Mouse (Mus musculus): ENCODE measurements around the gene Dpagt1.
A peak's percentile ranks its signal among the peaks of the same experiment; 100 is the strongest.
"Not testable (repeated sequence)": the region's sequence is repeated elsewhere in the genome, so short reads cannot be mapped to it uniquely, and the experiment has no call there.

The Dpagt1 gene

DNA sequence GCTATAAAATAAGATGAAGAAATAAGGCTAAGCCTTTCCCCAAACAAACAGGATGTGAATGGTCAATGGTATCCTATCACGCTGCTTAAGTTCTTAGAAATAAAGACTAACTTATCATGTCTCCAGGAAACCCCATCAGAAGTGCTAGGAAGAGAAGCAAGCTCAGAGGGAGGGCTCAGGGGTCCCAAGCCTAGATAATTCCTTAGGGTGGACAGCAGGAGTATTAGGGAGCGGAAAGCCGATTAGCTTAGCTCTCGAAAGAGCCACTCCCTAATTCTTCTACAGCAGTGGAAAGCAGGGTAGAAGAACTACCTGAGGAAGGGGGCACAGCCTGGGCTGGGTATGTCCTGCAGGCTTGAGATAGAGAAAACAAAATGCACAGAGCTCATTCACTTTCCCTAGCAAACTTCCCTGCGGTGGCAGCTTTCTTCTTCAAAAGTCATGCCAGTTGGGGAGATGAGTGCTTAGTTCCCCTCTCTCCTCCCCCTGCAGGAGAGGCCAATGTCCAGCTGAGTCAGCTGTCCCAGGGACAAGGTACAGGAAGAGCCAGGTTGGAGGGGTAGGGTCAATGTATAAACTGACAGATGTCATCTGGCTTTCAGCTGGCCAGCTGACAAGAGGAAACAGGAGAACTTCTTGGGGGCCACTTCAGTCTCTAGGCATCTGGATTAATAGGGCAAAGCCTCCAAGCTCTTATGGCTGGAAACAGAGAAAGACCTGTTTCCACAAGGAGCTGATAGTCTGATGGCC is 7.6 kb upstream of the Dpagt1 start:
- DNase-seq (ENCODE audit: low read depth) = no peak

DNA sequence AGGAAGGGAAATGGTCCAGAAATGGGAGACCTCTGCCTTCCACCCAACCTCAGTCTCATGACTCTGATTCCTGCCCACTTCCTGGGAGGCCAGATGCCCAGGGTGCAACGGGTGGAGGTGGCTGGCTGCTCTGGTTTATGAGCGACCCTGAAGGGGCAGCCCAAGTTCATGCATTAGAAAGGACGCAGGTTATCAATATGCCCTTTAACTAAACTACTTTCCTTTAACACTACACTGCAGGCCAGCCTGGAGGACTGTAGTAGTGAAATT is 7.1 kb upstream of the Dpagt1 start:
- DNase-seq (ENCODE audit: low read depth) = no peak

DNA sequence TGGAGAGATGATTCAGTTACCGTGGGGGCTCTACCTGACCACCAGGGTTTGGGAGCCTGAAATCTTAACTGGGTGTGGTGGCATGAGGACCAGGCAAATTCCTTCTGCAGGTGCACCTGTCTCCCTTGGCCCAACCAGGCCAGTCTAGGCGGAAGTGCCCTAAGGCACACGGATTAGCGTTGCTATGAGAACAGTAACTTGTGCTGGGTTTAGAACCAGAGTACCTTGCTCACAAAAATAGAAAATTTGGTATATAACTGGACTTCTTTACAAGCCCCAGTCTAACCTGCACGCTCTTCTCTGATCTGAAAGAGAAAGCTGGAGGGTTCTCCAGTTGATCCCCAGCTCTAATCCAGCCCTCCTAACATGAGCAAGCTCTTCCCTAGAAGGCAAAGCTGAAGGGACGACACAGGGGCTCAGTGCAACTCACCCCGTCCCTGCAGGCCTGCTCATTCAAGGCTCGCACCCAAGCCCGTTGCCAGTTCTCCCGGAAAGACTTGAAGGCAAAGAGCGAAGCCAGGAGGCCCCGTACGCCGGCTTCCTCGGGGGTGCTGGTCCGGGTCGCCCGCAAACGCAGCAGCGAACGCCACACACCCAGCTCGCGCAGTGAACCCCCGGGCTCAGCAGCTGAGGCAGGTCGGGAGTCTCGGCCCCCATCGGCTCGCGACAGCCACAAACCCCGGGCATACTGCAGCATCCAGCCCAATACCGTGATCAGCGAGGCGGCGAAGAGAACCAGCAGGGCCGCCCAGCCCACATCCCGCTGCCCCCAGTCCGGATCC is 6.5 kb upstream of the Dpagt1 start:
- no peak for DNase-seq (ENCODE audit: low read depth)

DNA sequence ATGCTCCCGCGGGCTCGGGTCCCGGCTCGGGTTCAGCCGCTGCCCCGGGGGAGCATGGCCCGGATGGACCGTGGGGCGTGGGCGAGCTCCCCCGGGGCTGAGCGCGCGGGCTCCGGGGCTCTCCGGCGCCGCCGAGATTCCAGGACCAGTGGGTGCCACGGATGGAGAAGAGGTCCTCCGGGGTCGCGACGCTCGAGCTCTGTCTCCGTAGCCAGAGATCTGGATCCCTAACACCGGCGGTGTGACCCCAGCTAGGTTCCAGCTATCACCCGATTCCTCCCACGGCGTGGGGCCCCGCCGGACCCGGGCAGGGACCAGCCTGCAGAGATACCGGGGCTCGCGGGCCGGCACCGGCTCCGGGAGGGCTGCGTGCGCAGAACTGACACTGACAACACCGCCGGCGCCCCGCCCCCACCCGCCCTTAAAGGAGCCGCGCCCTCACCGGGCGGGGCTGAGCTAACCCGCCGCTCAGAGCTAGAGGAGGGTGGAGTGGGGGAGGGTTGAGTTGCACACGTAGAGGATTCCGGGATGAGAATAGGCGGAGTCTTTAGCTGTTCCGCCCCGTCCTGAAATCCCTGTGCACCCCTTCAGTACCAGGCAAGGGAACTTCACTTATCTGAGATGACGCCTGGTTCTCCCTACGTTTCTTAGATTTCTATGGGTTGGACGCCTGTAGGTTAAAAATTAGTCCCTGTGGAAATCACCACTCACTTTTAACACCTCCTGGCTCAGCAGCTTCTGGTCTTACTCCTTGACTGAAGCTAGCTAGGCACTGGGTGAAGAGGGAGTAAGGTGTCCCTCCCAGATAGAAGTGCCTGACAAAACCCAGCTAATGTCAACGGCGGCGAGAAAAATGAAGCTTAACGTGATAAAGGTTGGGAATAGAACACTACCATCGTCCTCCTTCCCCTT is 5.7 kb upstream of the Dpagt1 start, which contains the start of gene C2cd2l:
TSS of gene C2cd2l (minus strand) at position 399 of the 912 bp plus-strand sequence.
- peak; percentile 82 for DNase-seq (ENCODE audit: low read depth)

DNA sequence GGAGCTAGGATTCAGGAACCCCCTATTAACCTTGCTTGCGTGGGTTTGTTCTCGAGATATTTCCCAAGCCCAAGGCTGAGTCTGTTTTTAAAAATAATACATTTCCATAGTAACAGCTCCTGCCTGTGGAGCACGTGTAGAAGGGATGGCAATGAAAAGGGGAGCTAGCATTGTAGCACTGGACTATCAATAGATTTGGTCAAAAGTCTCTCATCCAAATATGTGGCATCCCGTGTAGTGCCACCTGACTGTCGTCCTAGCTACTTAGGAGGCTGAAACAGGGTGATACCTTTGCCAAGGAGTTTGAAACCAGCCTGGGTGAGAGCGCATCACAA is 5.1 kb upstream of the Dpagt1 start:
- no peak for DNase-seq (ENCODE audit: low read depth)

DNA sequence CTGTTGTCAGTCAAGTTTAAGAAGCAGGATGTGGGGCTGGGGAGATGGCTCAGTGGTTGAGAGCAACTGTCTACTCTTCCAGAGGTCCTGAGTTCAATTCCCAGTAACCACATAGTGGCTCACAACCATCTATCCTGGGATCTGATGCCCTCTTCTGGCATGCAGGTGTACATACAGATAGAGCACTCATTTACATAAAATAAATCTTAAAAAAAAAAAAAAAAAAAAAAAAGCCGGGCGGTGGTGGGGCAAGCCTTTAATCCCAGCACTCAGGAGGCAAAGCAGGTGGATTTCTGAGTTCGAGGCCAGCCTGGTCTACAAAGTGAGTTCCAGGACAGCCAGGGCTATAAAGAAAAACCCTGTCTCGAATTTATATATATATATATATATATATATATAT is 2.2 kb upstream of the Dpagt1 start:
- not testable (repeated sequence) for DNase-seq (ENCODE audit: low read depth)

DNA sequence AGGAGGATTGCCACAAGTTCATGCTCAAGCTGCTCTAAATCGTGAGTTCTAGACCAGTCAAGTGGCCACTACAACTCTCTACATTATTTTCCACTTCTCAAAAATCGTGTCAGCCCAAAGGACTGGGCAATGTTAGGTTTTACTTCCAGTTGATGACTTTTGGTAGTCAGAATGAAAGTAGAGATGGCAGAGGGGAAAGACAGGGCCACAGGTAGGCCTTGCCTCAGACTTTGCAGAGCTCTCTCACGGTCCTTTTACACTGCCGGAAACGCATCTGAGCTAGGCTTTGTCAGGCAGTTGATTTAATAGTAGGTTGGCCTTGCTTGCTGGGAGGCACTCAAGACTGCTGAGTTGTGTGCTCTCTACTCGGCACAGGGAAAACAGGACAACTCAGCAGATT is 1.7 kb upstream of the Dpagt1 start:
- DNase-seq (ENCODE audit: low read depth) = no peak

DNA sequence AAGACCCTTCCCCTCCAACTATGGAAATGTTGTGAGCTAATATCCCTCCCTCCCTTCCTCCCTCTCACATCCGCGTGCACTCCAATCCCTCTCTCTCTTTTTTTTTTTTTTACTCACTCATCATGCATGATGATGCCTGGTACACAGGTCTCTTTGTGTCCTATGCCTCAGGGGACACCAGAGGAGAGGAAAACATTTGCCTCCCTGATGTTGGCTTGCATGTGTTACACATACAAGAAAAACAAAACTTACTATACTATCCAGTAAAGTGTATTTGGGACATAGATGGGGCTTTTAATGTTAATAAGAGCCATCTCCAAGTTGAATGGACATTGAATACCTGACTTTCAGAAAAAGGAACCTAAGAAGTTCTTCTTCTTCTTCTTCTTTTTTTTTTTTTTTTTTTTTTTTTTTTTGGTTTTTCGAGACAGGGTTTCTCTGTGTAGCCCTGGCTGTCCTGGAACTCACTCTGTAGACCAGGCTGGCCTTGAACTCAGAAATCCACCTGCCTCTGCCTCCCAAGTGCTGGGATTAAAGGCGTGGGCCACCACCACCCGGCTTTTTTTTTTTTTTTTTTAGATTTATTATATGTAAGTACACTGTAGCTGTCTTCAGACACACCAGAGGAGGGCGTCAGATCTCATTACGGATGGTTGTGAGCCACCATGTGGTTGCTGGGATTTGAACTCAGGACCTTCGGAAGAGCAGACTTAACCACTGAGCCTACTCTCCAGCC is 619 bp upstream of the Dpagt1 start:
- not testable (repeated sequence) for DNase-seq (ENCODE audit: low read depth)

DNA sequence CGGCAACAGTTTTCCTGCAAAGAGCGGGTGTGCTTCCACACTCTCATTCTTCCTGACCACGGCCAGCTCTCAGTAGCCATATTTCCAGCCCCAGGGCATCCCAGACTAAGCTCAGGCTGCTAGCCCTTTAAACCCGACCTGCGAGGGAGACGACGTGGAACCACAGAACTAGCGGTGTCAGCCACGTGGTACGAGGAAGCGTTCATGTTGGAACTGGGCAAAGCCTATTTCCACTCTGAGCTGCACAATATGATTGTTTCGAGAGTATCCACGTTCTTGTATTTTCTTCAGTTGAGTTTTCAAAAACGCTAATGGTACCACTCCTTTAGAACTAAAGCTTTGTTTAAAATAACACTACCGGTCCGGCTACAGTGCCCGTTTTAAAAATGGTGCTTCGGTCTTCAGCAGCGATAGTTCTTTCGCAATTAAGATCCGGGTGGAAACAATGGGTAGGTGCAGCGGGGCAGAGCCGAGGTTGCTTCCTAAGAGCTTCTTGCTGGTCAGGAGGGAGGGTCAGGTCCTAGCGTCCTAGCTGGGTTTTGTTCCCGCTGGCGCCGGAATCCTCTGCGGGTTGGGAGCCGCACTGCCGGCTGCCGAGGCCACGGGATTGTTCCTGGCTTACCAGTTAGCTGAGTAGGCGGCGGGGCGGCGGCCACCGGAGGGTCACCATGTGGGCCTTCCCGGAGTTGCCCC is 698 bp downstream of the Dpagt1 start:
- peak; percentile 82 for DNase-seq (ENCODE audit: low read depth)

DNA sequence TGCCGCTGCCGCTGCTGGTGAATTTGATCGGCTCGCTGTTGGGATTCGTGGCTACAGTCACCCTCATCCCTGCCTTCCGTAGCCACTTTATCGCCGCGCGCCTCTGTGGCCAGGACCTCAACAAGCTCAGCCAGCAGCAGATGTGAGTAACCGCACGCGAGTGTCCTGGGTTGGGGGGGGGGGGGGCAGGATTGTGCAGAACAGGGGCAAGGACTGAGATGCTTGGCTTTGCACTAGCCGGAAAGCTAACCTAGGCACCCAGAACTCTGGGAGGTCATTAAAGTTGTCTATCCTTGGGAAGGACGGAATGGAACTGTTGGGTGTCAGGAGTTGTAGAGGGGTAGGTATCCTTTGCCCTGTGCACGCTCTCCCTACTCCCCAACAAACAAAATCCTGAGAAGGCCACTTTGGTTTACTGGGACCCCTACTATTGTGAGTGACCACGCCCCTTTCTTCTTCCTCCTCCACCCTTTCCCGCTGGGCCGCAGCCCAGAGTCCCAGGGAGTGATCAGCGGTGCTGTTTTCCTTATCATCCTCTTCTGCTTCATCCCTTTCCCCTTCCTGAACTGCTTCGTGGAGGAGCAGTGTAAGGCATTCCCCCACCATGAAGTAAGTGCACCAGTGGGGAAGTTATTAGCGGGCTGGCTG is 1.4 kb downstream of the Dpagt1 start:
- DNase-seq (ENCODE audit: low read depth) = no peak

DNA sequence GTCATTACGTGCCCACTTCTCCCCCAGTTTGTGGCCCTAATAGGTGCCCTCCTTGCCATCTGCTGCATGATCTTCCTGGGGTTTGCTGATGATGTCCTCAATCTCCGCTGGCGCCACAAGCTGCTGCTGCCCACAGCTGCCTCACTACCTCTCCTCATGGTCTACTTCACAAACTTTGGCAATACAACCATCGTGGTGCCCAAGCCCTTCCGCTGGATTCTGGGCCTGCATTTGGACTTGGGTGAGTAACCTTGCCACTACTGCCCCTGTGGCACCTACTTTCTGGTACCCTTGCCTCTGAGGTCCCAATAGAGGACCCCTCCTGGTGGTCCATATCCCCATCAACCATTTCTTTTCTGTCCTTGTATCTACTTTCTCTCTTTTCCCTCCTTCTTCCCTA is 2.1 kb downstream of the Dpagt1 start:
- DNase-seq (ENCODE audit: low read depth) = no peak

DNA sequence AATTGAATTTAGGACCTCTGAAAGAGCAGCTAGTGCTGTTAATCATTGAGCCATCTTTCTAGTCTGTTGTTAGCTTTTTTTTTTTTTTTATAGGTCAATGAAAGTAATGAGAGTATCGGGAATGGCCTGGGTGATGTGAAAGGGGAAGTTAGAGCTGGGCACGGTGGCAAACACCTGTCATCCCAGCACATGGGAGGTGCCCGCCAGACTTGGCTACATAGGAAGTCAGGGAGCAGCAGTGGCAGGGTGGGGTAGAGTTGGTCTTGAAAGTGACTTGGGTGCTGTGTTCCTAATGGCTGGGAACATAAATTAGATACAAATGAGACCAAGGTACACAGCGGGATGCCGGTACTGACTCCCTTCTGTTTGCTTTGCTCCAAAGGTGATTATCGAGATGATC is 4.9 kb downstream of the Dpagt1 start:
- no peak for DNase-seq (ENCODE audit: low read depth)

DNA sequence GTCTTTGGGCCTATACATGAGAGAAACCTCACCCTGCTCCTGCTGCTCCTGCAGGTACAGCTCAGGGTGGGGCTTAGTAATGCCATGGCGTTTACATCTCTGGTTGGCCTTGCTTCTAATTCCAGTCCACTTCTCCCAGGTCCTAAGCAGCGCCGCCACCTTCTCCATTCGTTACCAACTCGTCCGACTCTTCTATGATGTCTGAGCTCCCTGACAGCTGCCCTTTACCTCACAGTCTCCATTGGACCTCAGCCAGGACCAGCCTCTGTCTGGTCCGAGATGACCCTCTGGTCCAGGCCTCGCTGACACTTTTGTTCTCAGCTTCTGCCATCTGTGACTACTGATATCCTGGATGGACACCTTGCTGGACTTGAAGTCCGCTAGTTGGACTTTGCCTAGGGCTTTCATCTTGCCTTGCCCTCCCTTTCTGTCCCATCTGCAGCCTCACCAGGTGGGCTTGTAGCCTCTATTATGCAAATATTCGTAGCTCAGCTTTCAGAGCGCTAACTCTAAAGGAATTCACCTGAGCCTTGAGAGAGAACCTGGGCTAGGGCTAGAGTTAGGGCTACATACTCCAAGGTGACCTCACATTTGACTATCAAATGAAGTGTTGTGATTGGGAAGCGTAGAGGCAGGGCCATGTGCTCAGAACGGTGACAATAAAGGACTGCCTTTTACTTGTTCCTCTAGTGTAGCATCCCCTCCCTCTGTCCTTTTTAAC is 7.3 kb downstream of the Dpagt1 start:
- no peak for DNase-seq (ENCODE audit: low read depth)

DNA sequence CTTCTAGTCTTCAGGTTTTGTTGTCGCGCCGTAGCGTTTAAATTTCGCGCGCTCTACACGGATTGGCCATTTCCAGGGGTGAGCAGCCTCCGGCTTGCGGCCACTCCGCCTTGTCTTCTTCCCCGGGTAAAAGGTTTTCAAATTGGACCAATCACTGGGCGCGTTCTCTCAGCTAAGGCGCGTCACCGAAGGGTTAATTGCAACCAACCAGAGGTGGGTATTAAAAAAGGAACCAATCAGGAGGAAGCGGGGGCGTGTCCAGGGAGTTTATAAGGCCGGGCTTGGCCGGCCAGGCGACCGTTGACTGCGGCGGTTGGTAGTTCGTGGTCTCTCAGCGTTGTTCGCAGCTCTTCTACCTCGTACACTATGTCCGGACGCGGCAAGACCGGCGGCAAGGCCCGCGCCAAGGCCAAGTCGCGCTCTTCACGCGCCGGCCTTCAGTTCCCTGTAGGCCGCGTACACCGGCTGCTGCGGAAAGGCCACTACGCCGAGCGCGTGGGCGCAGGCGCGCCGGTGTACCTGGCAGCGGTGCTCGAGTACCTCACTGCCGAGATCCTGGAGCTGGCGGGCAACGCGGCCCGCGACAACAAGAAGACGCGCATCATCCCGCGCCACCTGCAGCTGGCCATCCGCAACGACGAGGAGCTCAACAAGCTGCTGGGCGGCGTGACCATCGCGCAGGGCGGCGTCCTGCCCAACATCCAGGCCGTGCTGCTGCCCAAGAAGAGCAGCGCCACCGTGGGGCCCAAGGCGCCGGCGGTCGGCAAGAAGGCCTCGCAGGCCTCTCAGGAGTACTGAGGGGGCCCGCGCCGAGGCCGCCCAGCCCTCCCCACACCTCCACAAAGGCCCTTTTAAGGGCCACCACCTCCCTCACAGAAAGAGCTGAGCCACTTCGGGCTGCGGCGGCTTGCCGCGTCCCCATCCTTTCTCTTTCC is 8.8 kb downstream of the Dpagt1 start, which contains the start of gene H2afx:
TSS of gene H2afx (plus strand) at position 299 of the 935 bp plus-strand sequence.
- DNase-seq (ENCODE audit: low read depth) = peak; percentile 97

DNA sequence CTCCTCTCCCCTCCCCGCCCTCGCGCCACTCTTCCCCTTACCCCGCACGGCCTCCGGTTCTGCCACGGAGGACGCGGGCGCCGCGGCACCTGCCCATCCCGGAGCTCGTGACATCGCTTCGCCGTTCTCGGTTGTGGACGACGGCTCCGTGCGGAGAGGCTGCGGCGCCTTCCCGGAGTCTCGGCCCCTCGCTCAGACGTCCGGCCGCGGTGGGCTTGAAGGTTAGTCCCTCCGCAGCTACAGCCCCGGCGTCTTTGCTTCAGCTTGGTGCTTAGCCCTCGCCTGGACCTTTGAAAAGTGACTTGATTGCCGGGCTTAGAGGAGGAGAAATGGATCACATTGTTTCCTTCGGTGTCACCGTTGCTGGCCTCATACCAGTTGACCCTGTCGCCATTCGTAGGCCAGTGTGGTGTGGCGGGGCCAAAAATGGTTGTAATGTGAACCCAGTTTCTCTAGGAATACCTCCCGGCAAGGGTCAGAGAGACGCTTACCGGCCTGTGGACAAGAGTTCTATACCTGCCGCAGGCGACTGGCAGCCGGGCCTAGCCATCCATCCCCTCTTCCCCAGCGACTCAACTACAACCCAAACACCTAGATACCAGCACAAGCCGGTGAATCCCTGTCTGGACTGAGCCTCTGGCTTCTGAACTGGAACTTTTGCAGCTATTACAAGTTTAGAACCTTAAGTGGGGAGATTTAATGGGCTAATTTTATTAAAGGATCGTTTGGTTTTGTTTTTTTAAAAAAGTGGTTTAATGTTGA is 9.7 kb downstream of the Dpagt1 start:
- DNase-seq (ENCODE audit: low read depth) = no peak

DNA sequence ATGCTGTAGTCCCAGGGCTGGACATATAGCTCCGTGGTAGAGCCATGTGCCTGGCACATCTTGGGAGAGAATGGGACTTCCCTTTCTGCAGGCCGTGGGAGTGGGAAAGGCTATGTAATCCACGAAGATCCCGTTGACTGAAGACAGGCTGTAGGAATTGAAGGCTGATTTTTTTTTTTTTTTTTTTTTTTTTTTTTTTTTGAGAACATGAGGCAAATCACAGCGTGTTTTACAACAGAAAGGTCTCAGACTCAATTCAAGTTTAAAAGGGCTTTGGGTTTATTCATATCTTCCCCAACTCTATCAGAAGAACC is 10.2 kb downstream of the Dpagt1 start:
- no peak for DNase-seq (ENCODE audit: low read depth)

DNA sequence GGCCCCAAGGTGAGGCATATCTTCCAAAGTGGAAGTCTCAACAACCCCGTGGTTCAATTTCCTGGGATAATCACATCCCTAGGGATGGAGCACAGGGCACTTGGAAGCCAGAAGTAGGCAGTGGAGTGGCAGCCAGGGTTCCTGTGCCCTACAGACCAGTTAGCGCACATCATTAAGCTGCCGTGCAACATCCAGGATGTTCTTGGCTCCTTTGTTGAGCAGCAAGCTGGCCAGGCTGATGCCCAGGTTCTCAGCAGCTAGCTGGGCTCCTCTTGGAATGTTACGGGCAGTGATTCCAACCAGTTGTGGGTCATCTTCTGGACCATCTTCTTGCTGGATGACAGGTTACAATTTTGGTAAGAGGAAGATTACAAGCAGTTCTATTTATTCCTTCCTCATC is 10.7 kb downstream of the Dpagt1 start:
- not testable (repeated sequence) for DNase-seq (ENCODE audit: low read depth)

DNA sequence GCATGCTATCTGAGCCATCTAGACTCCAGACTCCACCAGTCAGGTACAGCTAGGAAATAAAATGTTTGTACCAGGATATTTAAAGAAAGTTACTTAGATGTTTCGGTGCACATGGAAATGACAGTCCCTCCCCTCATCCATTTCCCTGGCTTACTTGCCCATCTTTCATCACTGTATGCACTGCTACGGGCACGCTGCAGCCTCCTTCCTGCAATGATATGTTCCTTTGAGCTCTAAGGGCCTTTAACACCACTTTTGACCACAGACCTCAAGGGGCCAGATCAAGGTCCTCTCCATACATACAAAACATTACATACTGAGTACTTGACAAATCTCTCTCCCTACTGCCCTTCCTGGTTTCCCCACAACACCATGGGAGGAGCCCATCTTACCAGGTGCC is 11.1 kb downstream of the Dpagt1 start:
- DNase-seq (ENCODE audit: low read depth) = no peak

All from c-Kit-positive CD71-negative TER-119-negative erythroid progenitor cells, embryonic 14.5 days (primary cell).